Mouse (Mus musculus) liver, postnatal 0 days (tissue): ENCODE measurements around the gene Olfr1008. TPM values are rescaled to one million over a fixed set of nuclear protein-coding genes. Genes with fewer than 3 reads are reported as not detected.

Experiments used
- ATAC-seq: fragments of 200-750 bp; cut with Nextera tagmentation; 2 replicates; pipeline ENCODE4 v1.8.0; 2017; ENCODE audit warnings: mild to moderate bottlenecking, moderate library complexity
- DNase-seq: peaks from one replicate; pipeline ENCODE4 v3.0.0-alpha.2; 2016
- H3K27ac ChIP-seq: fragments of 300-500 bp; sonication (generic); 2 replicates; pipeline ENCODE4 v1.5.1; 2014; ENCODE audit warnings: antibody characterized with exemption, moderate library complexity, mild to moderate bottlenecking, low read depth
- H3K27me3 ChIP-seq: fragments of 300-500 bp; sonication (generic); 2 replicates; pipeline ENCODE4 v1.6.1; 2014; ENCODE audit warnings: low read length, control low read depth, mixed read lengths; ENCODE audit not compliant: insufficient read depth
- H3K36me3 ChIP-seq: fragments of 300-500 bp; sonication (generic); replicated peaks from 2 replicates; pipeline ENCODE4 v1.6.1; 2014; ENCODE audit warnings: mild to moderate bottlenecking, control low read depth, low read length, moderate library complexity, mixed read lengths; ENCODE audit not compliant: insufficient read depth
- H3K4me1 ChIP-seq: fragments of 300-500 bp; sonication (generic); 2 replicates; pipeline ENCODE4 v1.6.1; 2014; ENCODE audit warnings: antibody characterized with exemption, mild to moderate bottlenecking, control low read depth; ENCODE audit not compliant: insufficient read depth
- H3K4me2 ChIP-seq: fragments of 300-500 bp; sonication (generic); 2 replicates; pipeline ENCODE4 v1.6.1; 2014; ENCODE audit warnings: low read depth, mild to moderate bottlenecking, low read length, moderate library complexity, mixed read lengths
- H3K4me3 ChIP-seq: fragments of 300-500 bp; sonication (generic); 2 replicates; pipeline ENCODE4 v1.5.1; 2014; ENCODE audit warnings: low read depth, low read length
- H3K9ac ChIP-seq: fragments of 300-500 bp; sonication (generic); replicated peaks from 2 replicates; pipeline ENCODE4 v1.6.1; 2014; ENCODE audit warnings: mild to moderate bottlenecking, moderate library complexity
- H3K9me3 ChIP-seq: fragments of 300-500 bp; sonication (generic); 2 replicates; pipeline ENCODE4 v1.6.1; 2016; ENCODE audit warnings: mild to moderate bottlenecking, control low read depth, low read length, mixed read lengths
- CTCF ChIP-seq: sonication (generic); IDR thresholded peaks from 2 replicates; pipeline ENCODE4 v1.5.1; 2016; ENCODE audit warnings: antibody characterized with exemption, low read depth
- EP300 ChIP-seq: IDR thresholded peaks from 2 replicates; pipeline ENCODE4 v1.6.1; 2016; ENCODE audit warnings: antibody characterized with exemption, low read depth, mild to moderate bottlenecking
- WGBS: fragments of 180-500 bp; shearing (Covaris S2); extraction: QIAGEN DNeasy Blood & Tissue Kit; methylation state at CpG from one replicate; pipeline ENCODE4 v1.1.7; 2014; ENCODE audit not compliant: insufficient replicate concordance; 5-methylcytosine and 5-hydroxymethylcytosine counted together
- polyA plus RNA-seq: library from polyadenylated mRNA; unstranded; fragments of >200 nt; fragmentation: Nextera tagmentation; extraction: Ambion mirVana; gene quantifications from 2 replicates; pipeline ENCODE4 v1.2.1, GENCODE M21; 2015

Olfr1008 gene
- polyA plus RNA-seq, 1 experiment from 2014 or later, result not detected

- Histone ChIP-seq H3K27ac (no peak overlapping the region), H3K4me2 (no peak overlapping the region), H3K4me3 (no peak overlapping the region), H3K9me3 (no peaks in the 10 kb centered on the region), H3K9ac (no peak overlapping the region), H3K36me3 (no peaks in the 10 kb centered on the region), H3K4me1 (no peaks in the 10 kb centered on the region), H3K27me3 (no peaks in the 10 kb centered on the region)
- ATAC-seq (no peak), DNase-seq (peak; percentile 17)
- WGBS, result 14% methylated on average over 3 of the region's 3 CpGs
- peak; percentile 72 for TF ChIP-seq CTCF
- TF ChIP-seq EP300, result no peak
Measured at GRCm38 (mm10) chr2:85725793-85726192, 36.6 kb downstream of the Olfr1008 start.

Other genes with a start within 250 kb of the Olfr1008 start
- not detected in 2 replicates for gene Olfr995, start 245.8 kb upstream of the Olfr1008 start, polyA plus RNA-seq
- gene 4833423E24Rik, start 170.4 kb upstream of the Olfr1008 start, polyA plus RNA-seq, result not detected in 2 replicates
- not detected in 2 replicates for gene Olfr996, start 110.2 kb upstream of the Olfr1008 start, polyA plus RNA-seq
- not detected in 2 replicates for gene Olfr998, start 100.5 kb upstream of the Olfr1008 start, polyA plus RNA-seq
- gene Olfr1000, start 77.5 kb upstream of the Olfr1008 start, polyA plus RNA-seq, result not detected in 2 replicates
- not detected in 2 replicates for gene Olfr1002, start 38.7 kb upstream of the Olfr1008 start, polyA plus RNA-seq
- not detected in 2 replicates for gene Olfr154, start 25.0 kb upstream of the Olfr1008 start, polyA plus RNA-seq
- gene Olfr1006, start 10.7 kb upstream of the Olfr1008 start, polyA plus RNA-seq, result not detected in 2 replicates
- not detected in 2 replicates for gene Olfr1009, start 26.0 kb downstream of the Olfr1008 start, polyA plus RNA-seq
- gene Olfr1012, start 73.3 kb downstream of the Olfr1008 start, polyA plus RNA-seq, result not detected in 2 replicates
- gene Olfr1013, start 77.7 kb downstream of the Olfr1008 start, polyA plus RNA-seq, result not detected in 2 replicates
- gene Olfr1014, start 83.3 kb downstream of the Olfr1008 start, polyA plus RNA-seq, result not detected in 2 replicates
- gene Olfr1015, start 92.6 kb downstream of the Olfr1008 start, polyA plus RNA-seq, result not detected in 2 replicates
- gene Olfr1016, start 113.1 kb downstream of the Olfr1008 start, polyA plus RNA-seq, result not detected in 2 replicates
- gene Olfr1018, start 129.0 kb downstream of the Olfr1008 start, polyA plus RNA-seq, result not detected in 2 replicates
- not detected in 2 replicates for gene Olfr1019, start 156.1 kb downstream of the Olfr1008 start, polyA plus RNA-seq
- not detected in 2 replicates for gene Olfr1020, start 157.6 kb downstream of the Olfr1008 start, polyA plus RNA-seq
- gene Olfr1022, start 179.2 kb downstream of the Olfr1008 start, polyA plus RNA-seq, result not detected in 2 replicates
- not detected in 2 replicates for gene Olfr1023, start 196.2 kb downstream of the Olfr1008 start, polyA plus RNA-seq
- gene Olfr1024, start 215.6 kb downstream of the Olfr1008 start, polyA plus RNA-seq, result not detected in 2 replicates
- gene Olfr1025-ps1, start 225.8 kb downstream of the Olfr1008 start, polyA plus RNA-seq, result not detected in 2 replicates
- not detected in 2 replicates for gene Olfr1026, start 232.1 kb downstream of the Olfr1008 start, polyA plus RNA-seq